Mouse (Mus musculus): ENCODE measurements around the gene Il17d.
A peak's percentile ranks its signal among the peaks of the same experiment; 100 is the strongest.

The Il17d gene

DNA sequence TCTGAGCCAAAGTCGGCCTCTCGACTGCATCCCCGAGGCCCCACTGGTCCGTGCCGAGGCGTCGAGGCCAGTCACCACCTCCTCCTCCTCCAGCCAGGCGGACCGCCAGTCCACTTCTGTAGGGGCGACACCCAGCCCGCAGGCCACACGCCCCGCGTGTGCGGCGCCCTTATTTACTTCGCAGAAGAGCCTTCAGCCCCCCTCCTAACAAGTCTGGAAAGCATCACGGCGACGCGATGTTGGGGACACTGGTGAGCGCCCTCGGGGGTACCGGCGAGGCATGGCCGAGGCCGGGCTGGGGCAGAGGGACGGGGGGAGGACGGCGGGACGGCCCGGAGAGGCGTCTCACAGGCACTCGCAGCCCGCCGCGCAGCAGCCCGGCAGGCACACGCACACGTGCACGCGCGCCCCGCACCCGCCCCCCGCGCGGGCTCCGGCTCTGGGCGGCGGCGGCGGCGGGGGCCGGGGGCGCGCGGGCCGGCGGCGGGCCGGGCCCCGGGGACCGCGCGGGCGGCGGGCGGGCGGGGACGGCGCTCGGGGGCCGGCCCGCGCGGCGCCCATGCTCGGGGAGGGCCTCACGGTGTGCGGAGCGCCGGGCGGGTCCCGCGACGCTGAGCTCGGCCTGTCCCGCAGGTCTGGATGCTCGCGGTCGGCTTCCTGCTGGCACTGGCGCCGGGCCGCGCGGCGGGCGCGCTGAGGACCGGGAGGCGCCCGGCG is at the start of gene Il17d:
Il17d (plus strand) TSS at position 107 of the 717 bp plus-strand sequence.
- DNase-seq, result peak; percentile 61

DNA sequence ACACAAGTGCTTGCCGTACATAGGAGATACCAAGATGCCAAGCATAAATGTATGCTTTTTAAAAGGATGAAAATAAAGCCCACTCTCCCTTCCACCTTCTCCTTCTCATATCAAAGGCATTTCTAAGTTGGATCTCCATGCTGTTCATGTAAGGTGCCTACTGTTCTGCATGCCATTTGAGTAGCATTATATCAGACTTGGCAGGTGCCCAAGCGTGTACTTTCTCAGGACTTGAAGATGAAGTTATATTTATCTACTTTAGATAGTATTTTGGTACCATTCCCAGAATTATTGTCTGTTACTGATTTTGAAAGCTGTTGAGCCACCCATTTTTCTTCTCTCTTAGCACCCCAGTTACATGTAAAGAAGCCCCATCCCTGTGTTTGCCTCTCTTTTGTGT is 49.5 kb upstream of the Il17d start:
- peak; percentile 8 for DNase-seq

DNA sequence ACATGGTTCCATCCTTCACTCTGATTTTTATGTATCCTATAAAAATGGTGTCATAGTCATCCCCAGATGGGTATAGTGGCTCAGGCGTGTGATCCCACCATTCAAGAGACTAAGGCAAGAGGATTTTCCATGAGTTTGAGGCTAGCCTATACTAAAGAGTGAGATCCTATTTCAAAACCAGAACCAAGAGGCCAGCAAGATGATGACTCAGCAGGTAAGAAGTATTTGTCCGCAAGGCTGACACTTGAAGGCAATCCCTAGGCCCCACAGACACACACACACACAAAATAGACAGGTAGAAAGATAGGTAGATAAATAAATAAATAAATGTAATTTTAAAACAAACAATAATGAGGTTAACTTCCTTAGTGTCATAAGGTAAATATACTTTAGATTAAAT is 42.3 kb upstream of the Il17d start:
- DNase-seq, result no peak

DNA sequence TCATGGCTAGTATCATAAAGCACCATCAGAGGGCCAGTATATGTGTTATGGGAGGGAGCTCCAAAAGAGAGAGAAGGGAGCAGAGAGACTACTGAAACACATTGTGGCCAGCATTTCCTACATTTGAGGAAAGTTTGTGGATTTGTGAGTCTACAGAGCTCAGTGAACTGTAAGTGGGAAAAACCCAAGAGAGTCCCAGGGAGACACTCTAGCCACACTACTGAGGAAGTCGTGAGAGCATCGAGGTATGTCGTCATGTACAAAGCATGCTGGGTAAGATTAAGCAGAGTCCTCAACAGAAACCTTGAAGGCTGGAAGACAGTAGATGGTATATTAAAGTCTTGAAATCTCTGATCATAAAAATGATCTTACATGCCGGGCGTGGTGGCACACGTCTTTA is 40.4 kb upstream of the Il17d start:
- DNase-seq, result no peak

DNA sequence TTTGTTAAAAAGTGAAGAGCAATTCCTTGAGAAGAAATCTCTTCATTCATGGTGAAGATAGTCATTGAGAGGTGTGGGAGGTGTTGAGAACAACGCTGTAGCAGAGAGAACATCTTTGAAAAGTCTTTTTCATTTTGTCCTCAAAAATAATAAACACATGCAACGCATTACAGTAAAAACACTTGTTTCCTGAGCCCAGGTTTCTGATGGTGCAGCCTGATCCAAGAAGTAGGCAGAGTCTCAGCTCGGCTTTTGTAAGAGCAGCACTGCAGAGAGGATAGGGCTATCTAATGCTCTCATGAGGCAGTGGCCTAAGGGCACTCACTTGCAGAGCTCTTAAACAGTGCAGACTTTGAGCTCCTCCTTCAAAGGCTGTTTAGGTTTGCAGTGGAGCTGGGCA is 34.9 kb upstream of the Il17d start:
- DNase-seq, result no peak

DNA sequence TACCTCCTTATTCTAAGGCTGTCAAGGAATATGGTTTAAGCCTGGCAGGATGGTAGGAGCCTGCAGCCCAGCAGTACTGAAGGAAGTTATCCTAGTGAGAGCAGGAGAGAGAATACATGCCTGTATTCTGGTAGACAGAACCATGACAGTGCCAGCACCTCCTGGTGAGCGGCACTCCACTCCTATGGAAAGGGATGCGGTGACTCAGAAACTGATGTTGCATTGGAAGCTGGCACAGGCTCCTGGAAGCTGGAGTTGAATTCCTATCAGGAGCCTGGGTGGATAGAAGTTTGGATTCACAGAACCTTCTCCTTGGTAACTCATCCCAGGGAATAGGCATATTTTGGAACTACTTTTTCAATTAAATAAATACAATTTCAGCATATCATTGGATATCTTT is 30.7 kb upstream of the Il17d start:
- no peak for DNase-seq

DNA sequence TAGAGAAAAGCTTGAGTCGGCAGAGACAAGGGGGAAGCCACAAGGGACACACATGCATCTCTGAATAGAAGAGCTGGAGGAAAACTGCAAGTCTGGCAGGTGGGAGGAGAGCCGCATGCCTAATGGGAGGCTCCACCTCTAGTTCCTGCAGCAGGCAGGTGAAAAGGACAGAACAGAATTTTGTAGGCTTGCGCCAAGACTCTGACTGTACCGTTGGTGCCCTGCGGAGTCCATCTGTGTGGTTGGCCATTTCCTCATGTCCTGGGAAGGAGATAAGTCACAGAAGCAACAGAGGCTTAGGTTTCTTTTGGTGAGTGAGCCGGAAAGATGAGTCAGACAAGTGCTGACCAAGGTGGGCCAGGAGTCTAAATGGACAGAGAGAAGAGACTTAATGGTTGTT is 20.8 kb upstream of the Il17d start:
- no peak for DNase-seq

DNA sequence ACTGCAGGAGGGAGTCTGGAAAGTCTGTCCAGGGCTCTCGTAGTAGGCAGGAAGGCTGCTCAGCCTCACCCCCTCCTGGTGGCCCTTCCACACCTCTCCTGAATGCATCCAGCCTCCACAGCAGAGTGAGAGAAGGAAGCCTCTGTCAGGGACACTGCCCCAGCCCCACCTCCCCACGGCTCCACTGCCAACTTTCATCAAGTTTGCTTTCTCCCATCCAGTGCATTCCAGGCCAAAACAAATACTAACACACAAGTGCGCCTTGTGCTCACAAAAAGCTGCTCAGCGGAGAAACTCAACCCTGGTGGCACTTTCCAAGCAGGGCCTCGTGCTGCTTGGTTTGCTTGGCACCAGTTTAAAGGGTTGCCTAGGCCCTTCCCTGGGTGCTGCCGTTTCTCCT is 15.0 kb upstream of the Il17d start:
- no peak for DNase-seq

DNA sequence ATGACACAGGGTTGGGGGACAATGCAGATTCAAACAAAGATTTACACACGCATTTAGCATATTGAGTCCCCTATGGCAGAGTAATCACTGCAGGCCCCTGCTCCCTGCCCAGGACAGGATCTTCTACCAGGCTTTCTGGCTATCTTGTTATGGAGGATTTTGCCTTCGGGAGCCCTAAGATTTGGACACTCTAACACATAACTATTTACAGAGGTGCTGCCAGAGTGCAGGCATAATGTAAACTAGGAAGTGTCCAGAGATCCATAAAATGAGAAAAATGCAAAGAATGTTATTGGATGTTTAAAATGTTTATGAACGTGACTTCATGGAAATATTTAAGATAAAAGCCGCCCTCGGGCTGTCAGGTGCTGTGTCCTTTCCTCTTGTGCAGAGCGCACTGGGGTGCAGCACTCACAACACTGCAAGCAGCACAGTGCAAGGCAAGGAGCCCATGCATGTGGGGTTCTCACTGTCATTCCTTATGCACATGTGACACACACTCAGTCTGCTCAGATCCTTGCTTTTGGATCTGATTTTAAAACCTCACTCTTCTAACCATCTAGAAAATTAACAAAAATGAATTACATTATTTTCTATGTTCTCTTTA is 9.3 kb upstream of the Il17d start:
- DNase-seq, result no peak

DNA sequence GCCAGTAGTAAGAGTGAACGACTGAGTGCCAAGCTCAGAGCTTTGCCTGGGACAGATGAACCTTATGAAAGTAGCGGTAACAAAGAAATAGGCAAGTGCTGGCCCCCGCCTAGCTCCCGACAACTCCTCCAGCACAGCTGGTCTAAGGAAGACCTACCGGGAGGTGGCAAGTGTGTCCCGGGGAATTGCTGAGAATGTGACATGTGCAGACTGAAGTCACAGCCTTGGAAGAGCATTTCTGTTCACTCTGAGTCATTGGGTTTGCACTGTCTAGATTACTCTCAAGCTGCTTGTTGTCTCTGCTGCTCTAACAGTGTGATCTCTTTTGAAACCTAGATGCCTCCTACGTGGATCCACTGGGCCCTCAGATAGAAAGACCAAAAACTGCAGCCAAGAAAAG is 7.6 kb upstream of the Il17d start:
- DNase-seq, result no peak

DNA sequence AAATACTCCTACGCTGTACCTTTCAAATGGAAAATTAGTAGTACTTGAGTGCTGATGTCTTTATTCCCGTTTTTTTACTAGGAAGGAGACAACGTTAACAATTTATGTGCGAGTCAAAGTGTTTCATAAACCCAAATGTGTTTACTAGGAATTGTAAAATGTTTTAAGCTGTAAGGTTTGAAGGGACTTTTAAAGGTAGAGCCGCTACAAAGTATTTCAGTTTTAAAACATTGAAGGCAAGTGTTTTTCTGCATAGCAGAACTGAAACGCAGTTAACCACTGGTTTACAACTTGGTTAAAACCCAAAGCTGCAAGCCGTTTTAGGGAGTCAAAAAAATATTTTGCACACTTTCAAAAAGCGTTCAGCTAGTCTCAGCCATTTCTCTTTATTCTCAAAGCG is 815 bp upstream of the Il17d start:
- DNase-seq, result no peak

DNA sequence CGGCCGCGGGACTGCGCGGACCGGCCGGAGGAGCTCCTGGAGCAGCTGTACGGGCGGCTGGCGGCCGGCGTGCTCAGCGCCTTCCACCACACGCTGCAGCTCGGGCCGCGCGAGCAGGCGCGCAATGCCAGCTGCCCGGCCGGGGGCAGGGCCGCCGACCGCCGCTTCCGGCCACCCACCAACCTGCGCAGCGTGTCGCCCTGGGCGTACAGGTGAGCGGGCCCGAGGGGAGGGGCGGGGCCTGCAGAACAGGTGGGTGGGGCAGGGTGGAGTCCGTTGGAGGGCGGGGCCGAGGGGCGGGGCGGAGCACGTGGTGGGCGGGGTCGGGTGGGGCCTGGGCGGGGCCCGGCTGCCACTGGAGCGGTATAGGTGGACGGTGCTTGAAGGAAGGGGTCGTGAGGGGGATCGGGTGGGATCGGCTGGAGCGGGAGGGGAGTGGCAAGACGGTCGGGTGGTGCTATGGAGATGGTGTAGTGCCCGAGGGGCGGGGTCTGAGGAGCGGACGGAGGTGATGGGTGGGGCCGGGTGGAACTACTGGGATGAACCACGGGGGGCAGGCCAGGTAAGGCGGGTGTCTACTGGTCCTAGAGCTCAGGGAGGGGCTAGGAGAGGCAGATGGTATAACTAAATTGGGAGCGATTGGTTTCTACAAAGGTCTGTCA is 942 bp downstream of the Il17d start:
- DNase-seq, result peak; percentile 86

DNA sequence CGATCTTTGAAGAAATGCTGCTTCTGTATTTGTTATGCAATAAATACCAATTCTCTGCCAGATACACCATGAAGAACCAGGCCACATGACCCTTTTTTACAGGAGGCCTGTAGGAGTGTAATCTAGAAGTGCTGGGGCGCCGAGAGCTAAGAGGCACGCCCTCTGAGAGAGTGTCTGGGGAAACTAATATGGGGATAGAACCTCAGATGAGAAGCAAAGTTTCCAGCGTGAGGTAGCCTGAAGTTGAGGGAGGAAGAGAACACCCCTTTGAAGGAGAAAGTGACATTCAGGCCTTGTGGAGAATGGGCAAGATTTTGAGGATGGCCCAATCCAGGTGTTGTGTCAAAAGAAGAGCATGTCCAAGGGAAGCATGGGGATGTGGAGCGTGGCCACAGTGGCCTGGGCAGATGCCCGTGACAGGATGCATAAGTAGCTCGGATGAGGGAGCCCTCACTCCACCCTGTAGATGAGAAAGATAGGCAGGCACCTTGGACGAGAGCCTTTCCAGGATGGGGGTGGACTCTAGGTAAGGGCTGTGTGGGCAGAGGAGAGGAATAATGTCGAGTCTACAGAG is 1.6 kb downstream of the Il17d start:
- no peak for DNase-seq

DNA sequence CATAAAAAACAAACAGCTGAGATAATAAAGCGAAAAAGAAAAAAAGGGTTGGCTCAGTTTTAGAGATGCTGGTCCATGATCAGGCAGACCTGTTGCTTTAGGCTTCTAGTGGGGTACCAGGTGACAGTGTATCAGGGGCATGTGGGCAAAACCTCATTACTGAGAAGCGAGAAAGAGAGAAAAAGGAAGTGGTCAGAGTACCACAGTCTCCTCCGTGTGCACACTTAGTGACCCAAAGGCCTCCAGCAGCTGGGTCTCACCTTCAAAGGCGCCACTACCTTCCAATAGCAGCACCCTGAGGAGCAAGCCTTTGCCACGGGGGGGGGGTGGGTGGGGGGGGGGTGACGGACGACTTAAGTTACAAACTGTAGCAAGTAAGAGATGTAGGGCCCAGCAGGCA is 2.5 kb downstream of the Il17d start:
- DNase-seq, result no peak

DNA sequence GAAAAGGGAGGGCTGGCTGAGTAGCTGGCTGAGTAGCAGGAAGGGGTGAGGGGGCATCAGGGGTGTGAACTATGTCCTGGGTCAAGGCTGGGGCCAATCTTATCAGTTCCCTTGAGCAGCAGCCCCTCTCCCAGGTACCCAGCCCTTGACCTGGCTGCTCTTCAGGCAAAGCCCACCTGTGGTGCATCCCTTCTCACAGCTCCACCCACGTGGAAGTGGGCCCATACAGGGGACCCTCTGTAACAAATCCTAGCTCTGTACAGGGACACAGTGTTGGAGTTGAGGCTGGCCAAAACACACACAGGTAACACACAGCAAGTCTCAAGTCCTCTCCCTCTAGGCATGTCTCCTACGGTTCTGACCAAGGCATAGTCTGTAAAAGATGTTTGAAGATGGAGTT is 3.0 kb downstream of the Il17d start:
- no peak for DNase-seq

DNA sequence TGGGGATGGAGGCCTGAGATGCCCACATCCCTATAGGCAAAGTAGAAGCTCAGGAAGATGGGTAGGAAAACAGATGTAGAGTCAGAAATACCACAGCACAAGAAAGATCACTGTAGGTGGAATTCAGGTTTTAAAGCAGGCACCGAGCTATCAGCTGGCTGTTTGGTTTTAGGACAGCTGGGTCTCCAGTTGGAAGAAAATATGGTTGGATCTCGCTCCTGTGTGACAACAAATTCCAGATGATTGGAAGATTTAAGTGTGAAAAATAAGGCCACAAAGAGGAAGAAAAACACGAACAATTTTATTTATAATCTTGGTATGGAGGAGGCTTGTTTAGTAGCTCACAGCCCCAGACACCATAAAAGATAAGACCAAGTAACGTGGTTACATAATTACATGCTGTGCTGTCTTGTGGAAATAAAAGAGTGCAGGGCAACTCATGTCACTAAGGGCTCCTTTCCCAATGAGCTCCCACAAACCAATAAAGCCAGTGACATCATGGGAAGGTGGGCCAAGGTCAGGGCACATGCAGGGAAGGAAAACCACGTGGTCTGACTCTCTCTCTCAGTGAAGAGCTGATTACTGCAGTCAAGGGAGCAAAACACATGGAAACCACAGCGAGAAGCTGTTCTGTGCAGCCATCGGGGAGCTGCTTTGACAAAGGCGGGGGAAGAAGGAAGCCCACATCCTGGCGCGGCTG is 4.7 kb downstream of the Il17d start:
- DNase-seq, result peak; percentile 49

DNA sequence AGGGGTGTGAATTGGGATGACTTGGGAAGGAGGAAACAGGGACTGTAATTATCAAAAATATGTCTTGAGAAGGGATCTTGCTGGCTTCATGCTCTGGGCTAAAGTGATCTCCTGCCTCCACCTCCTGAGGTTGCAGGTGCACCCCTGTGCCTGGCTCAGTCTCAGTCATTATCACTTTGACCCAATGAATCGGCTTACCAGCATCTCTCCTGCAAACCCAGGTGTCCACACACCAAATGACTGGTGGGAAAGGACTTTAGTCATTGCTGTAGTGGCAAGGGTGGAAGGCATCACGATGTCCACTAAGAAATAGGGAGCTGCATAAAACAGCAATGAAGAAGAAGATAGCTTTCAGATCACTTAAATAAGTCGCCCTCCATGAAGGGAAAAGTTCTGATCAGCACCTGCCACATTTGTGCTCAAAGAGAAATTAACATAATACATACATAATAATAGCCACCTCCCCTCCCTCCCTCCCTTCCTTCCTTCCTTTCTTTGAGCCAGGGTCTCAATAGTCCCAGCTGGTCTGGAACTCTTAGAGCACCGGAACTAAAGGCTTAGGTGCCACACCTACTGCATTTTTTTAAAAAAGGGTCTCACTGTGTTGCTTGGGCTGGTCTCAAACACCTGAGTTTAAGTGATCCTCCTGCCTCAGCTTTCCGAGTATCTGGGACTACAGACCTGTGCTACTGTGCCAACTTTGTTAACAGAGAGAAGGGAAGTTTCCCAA is 5.4 kb downstream of the Il17d start:
- DNase-seq, result no peak

DNA sequence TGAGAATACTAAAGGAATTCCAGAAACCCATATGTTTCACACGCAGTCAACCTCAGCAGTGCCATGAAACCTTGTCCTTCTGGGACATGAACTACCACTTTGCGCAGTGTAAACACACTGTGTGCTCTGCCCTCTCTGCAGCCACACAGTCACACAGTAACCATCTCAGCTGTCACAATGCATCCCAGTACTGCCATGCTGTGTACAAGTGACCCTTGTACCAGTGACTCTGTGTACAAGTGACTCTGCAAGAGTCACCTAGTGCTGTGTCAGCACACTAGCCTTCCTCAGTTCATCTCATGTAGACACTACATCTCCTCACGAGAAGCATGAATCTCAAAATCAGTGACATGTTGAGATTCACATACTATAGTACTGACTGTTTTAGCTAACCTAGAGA is 8.0 kb downstream of the Il17d start:
- DNase-seq, result no peak

DNA sequence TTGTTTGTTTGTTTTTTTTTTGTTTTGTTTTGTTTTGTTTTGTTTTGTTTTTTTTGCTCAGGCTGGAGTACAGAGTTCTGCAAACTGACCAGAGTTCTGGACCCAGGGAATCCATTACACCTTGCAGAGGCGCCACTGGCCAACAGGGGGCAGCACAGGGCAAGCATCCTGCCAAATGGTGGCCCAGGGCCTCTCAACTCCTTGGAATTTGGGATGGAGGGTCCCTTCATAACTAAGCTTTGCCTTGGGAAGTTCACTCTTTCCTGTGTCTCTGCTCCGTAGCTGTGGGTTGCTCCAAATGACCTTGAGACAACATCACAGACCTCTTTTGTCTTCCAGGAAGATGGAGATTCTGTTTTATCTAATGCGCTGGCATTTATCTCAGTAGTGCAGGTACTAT is 8.6 kb downstream of the Il17d start:
- peak; percentile 79 for DNase-seq

DNA sequence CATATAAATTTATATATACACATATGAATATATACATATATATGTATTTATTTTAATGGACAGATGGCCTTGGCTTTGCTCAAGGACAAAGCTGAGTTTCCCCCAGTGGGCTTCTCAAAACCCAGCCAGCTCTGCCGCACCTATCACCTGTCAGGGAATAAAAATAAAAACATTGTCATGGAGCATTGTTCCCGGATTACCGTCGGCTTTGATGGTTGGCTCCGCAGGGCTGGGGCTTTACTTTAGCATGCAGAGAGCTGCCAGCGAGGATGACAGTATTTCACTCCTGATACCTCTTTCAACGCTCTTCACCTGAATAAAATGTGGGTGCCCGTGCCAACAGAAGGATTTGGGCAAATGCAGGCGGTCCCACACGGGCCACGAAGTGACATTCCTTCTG is 9.3 kb downstream of the Il17d start:
- DNase-seq, result no peak

DNA sequence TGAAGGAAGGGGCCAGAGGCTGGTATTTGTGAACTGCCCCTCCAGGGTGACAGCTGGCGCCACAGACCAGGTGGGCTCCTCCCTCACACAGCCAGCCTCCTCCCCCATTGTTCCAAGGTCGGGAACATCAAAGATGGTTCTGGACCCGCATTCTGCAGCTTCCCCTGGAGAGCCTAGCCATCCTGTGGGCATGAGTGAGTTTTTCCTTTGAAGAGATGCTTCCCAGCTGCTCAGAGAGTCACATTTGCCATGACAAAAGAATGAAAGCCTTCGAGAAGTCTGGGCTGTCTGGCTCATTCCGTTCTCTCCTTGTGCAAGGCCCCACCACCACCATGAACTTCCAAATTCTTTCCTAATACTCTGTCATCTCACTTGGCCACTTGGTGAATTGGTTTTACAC is 9.8 kb downstream of the Il17d start:
- DNase-seq, result no peak

DNA sequence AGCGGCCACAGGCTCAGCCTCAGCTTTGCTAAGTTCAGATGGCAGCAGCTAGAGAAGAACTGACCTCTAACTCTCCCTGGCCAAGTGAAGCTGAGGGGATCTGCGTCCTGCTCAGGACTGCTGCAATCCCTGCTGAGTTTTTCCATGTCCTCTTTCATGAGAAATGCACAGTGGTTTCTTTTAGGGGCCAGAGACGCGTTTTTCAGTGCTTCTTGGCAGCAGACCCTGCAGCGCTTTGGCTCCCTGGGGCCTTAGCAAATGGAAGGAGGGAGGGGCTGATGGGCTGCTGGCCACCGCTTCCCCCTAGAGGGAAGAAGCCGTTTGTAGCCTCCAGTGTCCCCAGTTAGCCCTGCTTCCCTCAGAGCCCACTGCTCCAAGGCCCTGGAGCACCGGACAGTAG is 10.4 kb downstream of the Il17d start:
- peak; percentile 77 for DNase-seq

DNA sequence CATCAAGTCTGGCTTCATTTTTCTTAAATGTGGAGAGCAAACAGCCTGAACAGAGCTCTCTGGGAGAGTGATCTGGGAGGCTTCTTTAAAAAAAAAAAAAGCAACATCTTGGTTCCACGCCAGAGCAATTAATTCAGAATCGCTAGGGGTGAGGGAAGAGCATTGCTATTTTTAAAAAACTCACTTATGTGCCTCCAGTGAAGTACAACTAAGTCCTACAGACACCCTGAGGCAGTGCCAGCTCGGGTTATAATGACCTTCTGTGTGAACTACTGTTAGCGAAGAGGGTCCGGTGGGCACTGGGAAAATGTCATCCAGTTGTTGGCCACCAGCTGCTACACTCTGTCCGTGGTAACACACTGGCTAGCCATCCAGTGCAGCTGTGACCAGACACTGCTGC is 11.1 kb downstream of the Il17d start:
- peak; percentile 27 for DNase-seq
